Mouse (Mus musculus): ENCODE measurements around the gene Prcp.
A peak's percentile ranks its signal among the peaks of the same experiment; 100 is the strongest.

The Prcp gene

GRCm38 (mm10) chr7:92874116-92874675, at the start of gene Prcp, which contains the start of gene Ddias:
TSS of gene Prcp (plus strand) at chr7:92874470.
TSS of gene Ddias (minus strand) at chr7:92874247.
- DNase-seq (ENCODE audit: low spot score in 2 of 2): peak; percentile 91 to 94

GRCm38 (mm10) chr7:92826248-92826647, 48.0 kb upstream of the Prcp start:
- DNase-seq (ENCODE audit: low spot score in 2 of 2): no peak

- no peak for DNase-seq (ENCODE audit: low spot score in 2 of 2)
Measured at GRCm38 (mm10) chr7:92827981-92828380, 46.3 kb upstream of the Prcp start.

- no peak for DNase-seq (ENCODE audit: low spot score in 2 of 2)
Measured at GRCm38 (mm10) chr7:92832395-92832794, 41.9 kb upstream of the Prcp start.

- DNase-seq (ENCODE audit: low spot score in 2 of 2): no peak
Measured at GRCm38 (mm10) chr7:92834391-92834790, 39.9 kb upstream of the Prcp start.

- no peak for DNase-seq (ENCODE audit: low spot score in 2 of 2)
Measured at GRCm38 (mm10) chr7:92836447-92836846, 37.8 kb upstream of the Prcp start.

- no peak for DNase-seq (ENCODE audit: low spot score in 2 of 2)
Measured at GRCm38 (mm10) chr7:92837226-92837625, 37.0 kb upstream of the Prcp start.

GRCm38 (mm10) chr7:92837907-92838306, 36.4 kb upstream of the Prcp start:
- no peak for DNase-seq (ENCODE audit: low spot score in 2 of 2)

GRCm38 (mm10) chr7:92842254-92842653, 32.0 kb upstream of the Prcp start:
- DNase-seq (ENCODE audit: low spot score in 2 of 2): no peak

- DNase-seq (ENCODE audit: low spot score in 2 of 2): no peak
Measured at GRCm38 (mm10) chr7:92848246-92848645, 26.0 kb upstream of the Prcp start.

GRCm38 (mm10) chr7:92866526-92866925, 7.7 kb upstream of the Prcp start:
- DNase-seq (ENCODE audit: low spot score in 2 of 2): no peak

- no peak for DNase-seq (ENCODE audit: low spot score in 2 of 2)
Measured at GRCm38 (mm10) chr7:92870161-92870560, 4.1 kb upstream of the Prcp start.

GRCm38 (mm10) chr7:92871596-92871995, 2.7 kb upstream of the Prcp start:
- no peak for DNase-seq (ENCODE audit: low spot score in 2 of 2)

GRCm38 (mm10) chr7:92874761-92875408, 615 bp downstream of the Prcp start:
- peak; percentile 86 for DNase-seq (ENCODE audit: low spot score in 2 of 2)

- DNase-seq (ENCODE audit: low spot score in 2 of 2): no peak
Measured at GRCm38 (mm10) chr7:92876066-92876465, 1.8 kb downstream of the Prcp start.

- no peak for DNase-seq (ENCODE audit: low spot score in 2 of 2)
Measured at GRCm38 (mm10) chr7:92876538-92876937, 2.3 kb downstream of the Prcp start.

- DNase-seq (ENCODE audit: low spot score in 2 of 2): peak in 1 of 2 experiments; percentile 15
Measured at GRCm38 (mm10) chr7:92878575-92879285, 4.5 kb downstream of the Prcp start.

- DNase-seq (ENCODE audit: low spot score in 2 of 2): no peak
Measured at GRCm38 (mm10) chr7:92883850-92884716, 9.8 kb downstream of the Prcp start.

GRCm38 (mm10) chr7:92884998-92885660, 10.9 kb downstream of the Prcp start:
- no peak for DNase-seq (ENCODE audit: low spot score in 2 of 2)

GRCm38 (mm10) chr7:92886801-92887200, 12.5 kb downstream of the Prcp start:
- DNase-seq (ENCODE audit: low spot score in 2 of 2): no peak

- no peak for DNase-seq (ENCODE audit: low spot score in 2 of 2)
Measured at GRCm38 (mm10) chr7:92887230-92887629, 13.0 kb downstream of the Prcp start.

Measured in spleen, postnatal 14 days (tissue).